Mouse (Mus musculus) embryonic facial prominence, embryonic 10.5 days (tissue): ENCODE measurements at regions not wholly inside any gene's neighbourhood (a gene's known extent, or its start where the extent isn't known, plus 50 kb on each side); places are given as distances from the start of the nearest gene placed in this dataset.

ENCODE experiments used
- DNase-seq: peaks from one replicate; pipeline ENCODE4 v3.0.0-alpha.2; 2017; ENCODE audit warnings: low spot score
- H3K27ac ChIP-seq: fragments of 300-500 bp; sonication (generic); replicated peaks from 2 replicates; pipeline ENCODE4 v1.5.1; 2016; ENCODE audit warnings: mild to moderate bottlenecking
- H3K27me3 ChIP-seq: fragments of 300-500 bp; sonication (generic); replicated peaks from 2 replicates; pipeline ENCODE4 v1.6.1; 2016; ENCODE audit warnings: low read depth, mild to moderate bottlenecking; ENCODE audit not compliant: poor library complexity, severe bottlenecking
- H3K36me3 ChIP-seq: fragments of 300-500 bp; sonication (generic); replicated peaks from 2 replicates; pipeline ENCODE4 v1.6.1; 2016; ENCODE audit warnings: mild to moderate bottlenecking, moderate library complexity
- H3K4me1 ChIP-seq: fragments of 300-500 bp; sonication (generic); 2 replicates; pipeline ENCODE4 v1.6.1; 2016
- H3K4me3 ChIP-seq: fragments of 300-500 bp; sonication (generic); 2 replicates; pipeline ENCODE4 v1.5.1; 2016; ENCODE audit warnings: mild to moderate bottlenecking, moderate library complexity
- H3K9me3 ChIP-seq: fragments of 300-500 bp; sonication (generic); 2 replicates; pipeline ENCODE4 v1.6.1; 2016; ENCODE audit warnings: mild to moderate bottlenecking
- WGBS: fragments of 180-500 bp; shearing (Covaris S2); methylation state at CpG from one replicate; pipeline ENCODE4 v1.1.7; 2016; 5-methylcytosine and 5-hydroxymethylcytosine counted together

DNA sequence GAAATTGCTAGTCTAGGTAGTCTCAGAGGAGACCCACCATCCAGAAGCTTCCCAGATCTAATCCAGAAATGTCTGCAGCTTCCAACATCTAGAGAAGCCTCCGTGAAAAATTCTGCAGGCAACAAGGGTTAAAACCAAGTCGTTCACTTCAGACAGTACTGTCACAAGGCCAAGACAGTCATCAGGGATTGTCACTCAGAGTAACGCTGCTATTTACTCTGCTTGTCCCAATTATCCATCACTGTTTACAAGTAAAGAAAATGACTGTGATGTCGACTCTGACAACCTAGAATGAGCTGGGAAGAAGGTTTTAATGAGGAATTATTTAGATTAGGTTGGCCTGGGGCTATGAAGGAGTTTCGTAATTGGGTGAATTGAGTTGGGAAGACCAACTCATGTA is 82.1 kb upstream of the Rasgrf1 start:
- DNase-seq = no peak
- 63% methylated on average over 5 of the region's 5 CpGs for WGBS
- Histone ChIP-seq H3K4me1 (no peaks in the 10 kb centered on the region), H3K27me3 (0 out of 2 replicates have a peak, but pooled peaks cover 3% of the 10 kb centered on the region), H3K4me3 (peak overlapping the region; percentile 46; the same call in 1 of the 2 replicates), H3K9me3 (no peaks in the 10 kb centered on the region), H3K36me3 (no peaks in the 10 kb centered on the region), H3K27ac (no peak overlapping the region)

- H3K4me3 ChIP-seq = peak overlapping the region; percentile 46
Observed at GRCm38 (mm10) chr9:89826712-89827548, 82.8 kb upstream of the Rasgrf1 start.

GRCm38 (mm10) chr9:89821853-89822243 is 83.6 kb upstream of the Ankrd34c start:
- no peaks in the 10 kb centered on the region for H3K27me3 ChIP-seq
- no peaks in the 10 kb centered on the region for H3K36me3 ChIP-seq
- no peaks in the 10 kb centered on the region for H3K4me1 ChIP-seq
- no peak overlapping the region for H3K4me3 ChIP-seq
- H3K9me3 ChIP-seq = no peaks in the 10 kb centered on the region
- no peak overlapping the region for H3K27ac ChIP-seq
- DNase-seq = no peak
- WGBS = 84% methylated on average over 4 of the region's 4 CpGs

More at GRCm38 (mm10) chr9:89826712-89827548, 82.8 kb upstream of the Rasgrf1 start:
- Histone ChIP-seq H3K27ac (peak overlapping the region; percentile 37; the same call in 1 of the 2 replicates), H3K9me3 (no peaks in the 10 kb centered on the region), H3K36me3 (no peaks in the 10 kb centered on the region), H3K4me1 (no peaks in the 10 kb centered on the region), H3K27me3 (0 out of 2 replicates have a peak, but pooled peaks cover 3% of the 10 kb centered on the region)
- peak; percentile 88 for DNase-seq
- 34% methylated on average over 24 of the region's 24 CpGs for WGBS

GRCm38 (mm10) chr9:89821109-89821852 is 83.0 kb upstream of the Ankrd34c start:
- H3K4me1 ChIP-seq = no peaks in the 10 kb centered on the region
- H3K4me3 ChIP-seq = no peak overlapping the region
- no peaks in the 10 kb centered on the region for H3K9me3 ChIP-seq
- H3K36me3 ChIP-seq = no peaks in the 10 kb centered on the region
- WGBS = 84% methylated on average over 20 of the region's 20 CpGs
- DNase-seq = no peak
- H3K27me3 ChIP-seq = no peaks in the 10 kb centered on the region
- no peak overlapping the region for H3K27ac ChIP-seq

DNA sequence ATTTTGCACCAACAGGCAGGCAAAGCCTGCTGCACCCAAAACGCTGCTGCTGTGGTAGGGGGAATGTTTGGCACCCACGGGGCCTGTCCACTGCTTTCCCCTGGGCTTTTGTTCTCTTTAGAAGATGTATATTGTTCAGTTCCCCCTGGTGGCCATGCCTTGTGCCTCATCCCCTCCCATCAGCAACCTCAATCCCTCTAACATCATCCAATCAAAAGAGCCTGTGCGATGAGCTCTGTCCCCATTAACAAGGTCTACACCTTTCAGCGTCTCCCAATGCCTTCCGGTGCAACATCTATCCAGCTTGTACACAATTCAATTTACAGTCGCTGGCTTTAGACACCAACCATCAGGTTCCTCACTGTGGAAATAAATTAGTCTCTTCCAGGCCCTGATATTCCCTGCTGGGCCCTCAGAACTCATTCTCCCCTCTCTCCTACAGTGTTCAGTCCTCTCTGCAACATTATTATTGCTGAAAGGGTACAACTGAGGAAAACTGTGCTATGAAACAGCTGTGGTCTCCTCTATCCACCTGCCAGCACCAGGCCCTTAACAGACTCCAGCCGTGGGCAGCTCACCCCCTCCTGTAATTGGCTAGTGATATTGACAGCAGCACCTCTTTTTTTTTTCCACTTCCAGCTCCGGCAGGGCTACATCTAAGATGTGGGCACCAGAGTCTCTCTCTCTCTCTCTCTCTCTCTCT is 75.5 kb upstream of the Ankrd34c start:
- Histone ChIP-seq H3K4me3 (no peak overlapping the region), H3K9me3 (no peaks in the 10 kb centered on the region), H3K27me3 (no peaks in the 10 kb centered on the region), H3K4me1 (no peaks in the 10 kb centered on the region; the same call in 1 of the 2 replicates), H3K36me3 (no peaks in the 10 kb centered on the region), H3K27ac (no peak overlapping the region)
- 45% methylated on average over 8 of the region's 8 CpGs for WGBS
- no peak for DNase-seq

- Histone ChIP-seq H3K27me3 (no peaks in the 10 kb centered on the region), H3K27ac (no peak overlapping the region), H3K9me3 (no peaks in the 10 kb centered on the region), H3K4me1 (peaks cover 22% of the 10 kb centered on the region), H3K36me3 (no peaks in the 10 kb centered on the region), H3K4me3 (no peak overlapping the region)
- 36% methylated on average over 6 of the region's 6 CpGs for WGBS
- DNase-seq = no peak
Observed at GRCm38 (mm10) chr9:89807381-89807780, 69.1 kb upstream of the Ankrd34c start.

- 87% methylated on average over 10 of the region's 10 CpGs for WGBS
- no peaks in the 10 kb centered on the region for H3K36me3 ChIP-seq
- no peaks in the 10 kb centered on the region for H3K27me3 ChIP-seq
- peaks cover 19% of the 10 kb centered on the region for H3K4me1 ChIP-seq
- no peak overlapping the region for H3K27ac ChIP-seq
- no peaks in the 10 kb centered on the region for H3K9me3 ChIP-seq
- H3K4me3 ChIP-seq = no peak overlapping the region
- no peak for DNase-seq
Observed at GRCm38 (mm10) chr9:89802658-89803057, 64.4 kb upstream of the Ankrd34c start.

DNA sequence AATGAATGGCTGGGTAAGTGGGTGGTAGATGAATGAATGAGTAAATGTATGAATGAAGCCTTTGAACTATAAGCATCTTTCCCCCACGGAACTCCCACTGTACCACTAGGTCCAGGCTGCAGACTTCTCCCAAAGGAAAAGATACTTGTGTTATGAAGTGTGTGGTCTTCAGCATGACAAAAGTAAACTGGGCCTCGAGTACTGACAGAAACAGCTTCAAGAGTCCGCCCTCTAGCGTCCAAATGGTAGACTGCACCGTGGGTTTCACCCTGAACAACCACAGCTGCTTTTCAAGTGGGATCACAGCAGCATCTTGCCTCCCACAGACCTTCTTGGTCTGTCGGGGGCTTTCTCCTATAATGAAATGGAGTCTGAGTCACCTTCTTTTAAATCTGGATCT is 54.7 kb upstream of the Ankrd34c start:
- DNase-seq = peak; percentile 74
- 12% methylated on average over 6 of the region's 6 CpGs for WGBS
- H3K4me1 ChIP-seq = no peaks in the 10 kb centered on the region
- H3K27me3 ChIP-seq = no peaks in the 10 kb centered on the region
- no peak overlapping the region for H3K4me3 ChIP-seq
- no peaks in the 10 kb centered on the region for H3K9me3 ChIP-seq
- H3K27ac ChIP-seq = no peak overlapping the region
- no peaks in the 10 kb centered on the region for H3K36me3 ChIP-seq

DNA sequence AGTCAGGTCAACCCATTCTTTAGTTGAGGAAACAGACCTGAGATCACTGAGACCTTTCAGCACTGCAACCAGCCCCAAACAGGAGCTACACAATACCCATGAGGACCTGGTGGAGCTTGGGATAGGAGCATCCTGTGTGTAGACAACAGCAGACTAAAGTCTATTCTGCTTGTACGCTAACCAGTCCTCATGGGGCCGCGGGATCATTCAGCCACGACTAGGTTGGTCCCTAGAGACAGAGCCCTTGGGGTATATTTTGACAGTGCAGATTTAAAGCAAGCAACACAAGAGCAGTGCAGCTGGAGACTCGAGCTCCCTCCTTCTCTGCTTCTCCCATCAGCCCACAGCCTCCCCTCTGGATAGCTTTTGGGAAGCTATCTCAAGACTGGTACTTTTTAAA is 51.7 kb upstream of the Ankrd34c start:
- DNase-seq = no peak
- Histone ChIP-seq H3K4me3 (no peak overlapping the region), H3K27me3 (no peaks in the 10 kb centered on the region), H3K9me3 (no peaks in the 10 kb centered on the region), H3K27ac (no peak overlapping the region), H3K36me3 (no peaks in the 10 kb centered on the region), H3K4me1 (no peaks in the 10 kb centered on the region)
- 73% methylated on average over 5 of the region's 5 CpGs for WGBS

DNA sequence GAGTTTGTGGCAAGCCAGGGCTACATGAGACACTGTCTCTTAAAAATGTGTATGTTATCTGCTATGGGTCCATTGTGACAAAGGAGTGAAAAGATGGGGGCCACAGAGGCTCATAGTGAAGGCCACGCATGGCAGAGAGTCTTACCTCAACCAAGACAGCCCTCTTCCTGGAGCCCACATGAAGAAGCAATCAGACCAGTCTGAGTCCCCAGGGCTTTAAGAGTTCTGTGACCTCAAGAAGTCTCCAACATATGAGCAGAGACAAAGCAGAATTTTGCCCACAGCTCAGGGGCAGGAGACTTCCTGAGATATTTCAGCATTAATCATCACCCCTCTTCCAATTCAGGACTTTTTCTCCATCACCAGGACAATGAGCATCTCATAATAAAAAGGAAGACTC is 50.4 kb upstream of the Ankrd34c start:
- Histone ChIP-seq H3K27me3 (no peaks in the 10 kb centered on the region), H3K36me3 (no peaks in the 10 kb centered on the region), H3K4me1 (no peaks in the 10 kb centered on the region), H3K27ac (no peak overlapping the region), H3K9me3 (no peaks in the 10 kb centered on the region), H3K4me3 (no peak overlapping the region)
- DNase-seq = no peak
- 91% methylated on average over 1 of the region's 1 CpGs for WGBS
